In the genomic region with DNA sequence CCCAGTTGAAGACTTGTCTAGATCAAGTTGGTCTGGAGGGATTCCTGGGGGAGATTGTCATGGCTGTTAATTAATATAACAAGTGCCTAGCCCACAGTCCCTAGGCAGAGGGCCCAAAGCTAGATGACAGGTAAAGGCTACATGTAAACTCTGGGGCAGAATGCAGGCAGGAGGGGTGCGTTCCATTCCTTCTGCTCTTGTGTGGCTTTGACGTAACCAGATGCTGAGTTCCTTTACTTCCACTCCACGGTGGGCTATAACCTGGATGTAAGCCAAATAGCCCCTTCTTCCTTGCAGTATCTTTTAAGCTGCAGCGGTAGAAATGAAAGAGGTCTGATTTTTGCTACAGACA, we compare ENCODE assay signal across 18 mouse cellular contexts.
A peak's percentile ranks its signal among the peaks of the same experiment; 100 is the strongest.
DNase-seq lines count a peak whose midpoint lies in the region; ATAC-seq and TF ChIP-seq lines count a peak whose summit lies in the region.
"Had no signal": no experiment of that assay in that cellular context is flagged by ENCODE, and none has a peak within 500 bp of the region (broad histone marks: within the 10 kb centered on the region; RNA-seq: fewer than 3 reads in every experiment).

No protein-coding gene starts in this region.

- peak; percentile 56 for DNase-seq in embryonic facial prominence, embryonic 14.5 days (ENCODE audit: low spot score)
- no peak for DNase-seq in embryonic facial prominence, embryonic 10.5 days (ENCODE audit: low spot score)
- no peak for DNase-seq in midbrain, embryonic 10.5 days (ENCODE audit: low spot score)
- peak; percentile 20 for DNase-seq in hindbrain, postnatal 0 days (ENCODE audit: low spot score)
- peak; percentile 56 for DNase-seq in retina, embryonic 14.5 days (ENCODE audit: low spot score)
- DNase-seq in lung, postnatal 25 days (ENCODE audit: low spot score): no peak
- no peak for DNase-seq in MN1 (ENCODE audit: low spot score)
- DNase-seq: adrenal gland, postnatal 10 days; cerebellum, adult 2 months; gastrocnemius, postnatal 10 days; heart, adult 2 months; kidney, adult 2 months; thymus, postnatal 4 days had no signal

- no peaks in the 10 kb centered on the region for H3K36me3 ChIP-seq in embryonic facial prominence, embryonic 14.5 days (ENCODE audit: control insufficient read depth, insufficient read depth, low read length)
- no peaks in the 10 kb centered on the region for H3K36me3 ChIP-seq in embryonic facial prominence, embryonic 10.5 days (replicated peaks)
- no peaks in the 10 kb centered on the region for H3K36me3 ChIP-seq in midbrain, embryonic 12.5 days
- no peaks in the 10 kb centered on the region for H3K36me3 ChIP-seq in midbrain, embryonic 10.5 days
- no peaks in the 10 kb centered on the region for H3K36me3 ChIP-seq in hindbrain, postnatal 0 days (ENCODE audit: insufficient read depth, low read length)
- H3K36me3 ChIP-seq: heart, embryonic 15.5 days had no signal

- H3K4me1 ChIP-seq in embryonic facial prominence, embryonic 14.5 days (ENCODE audit: control insufficient read depth, insufficient read depth, low read length): peaks cover 6% of the 10 kb centered on the region; the same call in 1 of the 2 replicates
- peaks cover 12% of the 10 kb centered on the region for H3K4me1 ChIP-seq in embryonic facial prominence, embryonic 10.5 days
- H3K4me1 ChIP-seq in midbrain, embryonic 12.5 days: peaks cover 11% of the 10 kb centered on the region
- H3K4me1 ChIP-seq in midbrain, embryonic 10.5 days: peaks cover 12% of the 10 kb centered on the region
- H3K4me1 ChIP-seq in hindbrain, postnatal 0 days (ENCODE audit: insufficient read depth, low read length): no peaks in the 10 kb centered on the region
- H3K4me1 ChIP-seq: heart, embryonic 15.5 days had no signal

- H3K27me3 ChIP-seq in embryonic facial prominence, embryonic 14.5 days (replicated peaks; ENCODE audit: control insufficient read depth, insufficient read depth, low read length): no peaks in the 10 kb centered on the region
- H3K27me3 ChIP-seq in embryonic facial prominence, embryonic 10.5 days (replicated peaks; ENCODE audit: low read depth, poor library complexity, severe bottlenecking): no peaks in the 10 kb centered on the region
- H3K27me3 ChIP-seq in midbrain, embryonic 12.5 days: no peaks in the 10 kb centered on the region
- no peaks in the 10 kb centered on the region for H3K27me3 ChIP-seq in midbrain, embryonic 10.5 days (ENCODE audit: low read depth, poor library complexity, severe bottlenecking)
- H3K27me3 ChIP-seq in hindbrain, postnatal 0 days (ENCODE audit: insufficient read depth, low read length): no peaks in the 10 kb centered on the region
- H3K27me3 ChIP-seq: heart, embryonic 15.5 days had no signal

- no peak overlapping the region for H3K9ac ChIP-seq in embryonic facial prominence, embryonic 14.5 days (ENCODE audit: low read depth, low read length)
- no peak overlapping the region for H3K9ac ChIP-seq in midbrain, embryonic 12.5 days (replicated peaks)
- no peak overlapping the region for H3K9ac ChIP-seq in hindbrain, postnatal 0 days (replicated peaks; ENCODE audit: low read length)
- H3K9ac ChIP-seq: heart, embryonic 15.5 days; lung, embryonic 14.5 days had no signal

- 32% methylated on average over 4 of the region's 4 CpGs for WGBS in embryonic facial prominence, embryonic 14.5 days
- 74% methylated on average over 4 of the region's 4 CpGs for WGBS in embryonic facial prominence, embryonic 10.5 days
- 71% methylated on average over 4 of the region's 4 CpGs for WGBS in midbrain, embryonic 12.5 days
- WGBS in midbrain, embryonic 10.5 days: 88% methylated on average over 4 of the region's 4 CpGs
- WGBS in hindbrain, postnatal 0 days: 56% methylated on average over 4 of the region's 4 CpGs

- H3K27ac ChIP-seq in embryonic facial prominence, embryonic 14.5 days (replicated peaks; ENCODE audit: low read depth, low read length): no peak overlapping the region
- no peak overlapping the region for H3K27ac ChIP-seq in embryonic facial prominence, embryonic 10.5 days (replicated peaks)
- peak overlapping the region; percentile 73 for H3K27ac ChIP-seq in midbrain, embryonic 12.5 days (replicated peaks)
- H3K27ac ChIP-seq in midbrain, embryonic 10.5 days (replicated peaks): no peak overlapping the region
- H3K27ac ChIP-seq in hindbrain, postnatal 0 days: no peak overlapping the region
- H3K27ac ChIP-seq: heart, adult 2 months; heart, embryonic 15.5 days; macrophage had no signal

- H3K4me3 ChIP-seq in embryonic facial prominence, embryonic 14.5 days (ENCODE audit: low read depth, low read length): no peak overlapping the region
- H3K4me3 ChIP-seq in embryonic facial prominence, embryonic 10.5 days: no peak overlapping the region
- H3K4me3 ChIP-seq in midbrain, embryonic 12.5 days: no peak overlapping the region
- no peak overlapping the region for H3K4me3 ChIP-seq in midbrain, embryonic 10.5 days
- no peak overlapping the region for H3K4me3 ChIP-seq in hindbrain, postnatal 0 days (ENCODE audit: low read length)
- H3K4me3 ChIP-seq: heart, adult 2 months; heart, embryonic 15.5 days had no signal

- no peak overlapping the region for H3K4me2 ChIP-seq in embryonic facial prominence, embryonic 14.5 days (ENCODE audit: low read depth, low read length)
- H3K4me2 ChIP-seq in midbrain, embryonic 12.5 days (replicated peaks): no peak overlapping the region
- no peak overlapping the region for H3K4me2 ChIP-seq in hindbrain, postnatal 0 days (ENCODE audit: low read depth, low read length)
- H3K4me2 ChIP-seq: heart, embryonic 15.5 days; liver, embryonic 11.5 days; lung, embryonic 14.5 days had no signal

- no peaks in the 10 kb centered on the region for H3K9me3 ChIP-seq in embryonic facial prominence, embryonic 14.5 days (ENCODE audit: control insufficient read depth, low read length)
- no peaks in the 10 kb centered on the region for H3K9me3 ChIP-seq in embryonic facial prominence, embryonic 10.5 days
- H3K9me3 ChIP-seq in midbrain, embryonic 12.5 days: no peaks in the 10 kb centered on the region
- H3K9me3 ChIP-seq in midbrain, embryonic 10.5 days (replicated peaks): no peaks in the 10 kb centered on the region
- H3K9me3 ChIP-seq in hindbrain, postnatal 0 days (ENCODE audit: low read length): no peaks in the 10 kb centered on the region
- H3K9me3 ChIP-seq: heart, embryonic 15.5 days had no signal

- no peak for TF ChIP-seq CTCF in hindbrain, postnatal 0 days (IDR thresholded peaks at IDR 0.05; ENCODE audit: low read depth)

- peak; percentile 66; the same call in 1 of the 2 replicates for ATAC-seq in embryonic facial prominence, embryonic 14.5 days (ENCODE audit: low read depth)
- peak; percentile 38; the same call in 1 of the 2 replicates for ATAC-seq in midbrain, embryonic 12.5 days (ENCODE audit: low FRiP score, low read depth)
- ATAC-seq in hindbrain, postnatal 0 days: no peak

Comparison
In these comparisons a context has a peak if more than half of its experiments do, and no peak if none do; other contexts are left out.
1. DNase-seq: peak in embryonic facial prominence, embryonic 14.5 days (single experiment), hindbrain, postnatal 0 days (single experiment) and retina, embryonic 14.5 days (single experiment); none in embryonic facial prominence, embryonic 10.5 days (single experiment), midbrain, embryonic 10.5 days (single experiment), lung, postnatal 25 days (single experiment) and MN1 (single experiment).